Mouse (Mus musculus) layer of hippocampus, postnatal 36 days (tissue): ENCODE measurements around the gene Gtf3a. TPM values are rescaled to one million over a fixed set of nuclear protein-coding genes. Genes with fewer than 3 reads are reported as not detected.

Source experiments
- DNase-seq, 2 experiments: peaks; one replicate each; pipeline ENCODE4 v3.0.0; 2022
- total RNA-seq, 2 experiments: library from RNA; stranded (reverse); gene quantifications; 2 replicates each; pipeline ENCODE4 v1.2.3; 2021

The Gtf3a gene
- total RNA-seq, 2 experiments from 2014 or later, result 21.6 to 25.8 TPM

DNA sequence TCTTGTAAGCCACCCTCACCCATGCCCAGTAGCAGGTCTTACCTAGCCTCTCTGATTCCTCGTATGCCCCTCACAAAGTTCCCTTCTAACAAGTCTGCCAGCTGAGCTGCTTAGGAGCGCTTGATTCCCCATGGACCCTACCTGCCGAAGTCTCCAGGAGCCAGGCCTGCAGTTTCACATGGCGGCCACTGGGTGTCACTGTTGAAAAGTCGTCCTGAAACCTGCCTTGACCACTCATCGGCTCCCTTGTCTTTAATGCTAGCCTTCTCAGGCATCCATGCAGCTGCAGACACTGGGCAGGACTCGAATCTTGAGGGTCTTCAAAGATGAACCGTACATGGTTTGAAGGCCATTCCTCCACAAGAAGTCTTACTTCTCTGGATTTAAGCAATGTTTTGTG is 34.8 kb downstream of the Gtf3a start:
- peak; percentile 37 to 40 for DNase-seq

DNA sequence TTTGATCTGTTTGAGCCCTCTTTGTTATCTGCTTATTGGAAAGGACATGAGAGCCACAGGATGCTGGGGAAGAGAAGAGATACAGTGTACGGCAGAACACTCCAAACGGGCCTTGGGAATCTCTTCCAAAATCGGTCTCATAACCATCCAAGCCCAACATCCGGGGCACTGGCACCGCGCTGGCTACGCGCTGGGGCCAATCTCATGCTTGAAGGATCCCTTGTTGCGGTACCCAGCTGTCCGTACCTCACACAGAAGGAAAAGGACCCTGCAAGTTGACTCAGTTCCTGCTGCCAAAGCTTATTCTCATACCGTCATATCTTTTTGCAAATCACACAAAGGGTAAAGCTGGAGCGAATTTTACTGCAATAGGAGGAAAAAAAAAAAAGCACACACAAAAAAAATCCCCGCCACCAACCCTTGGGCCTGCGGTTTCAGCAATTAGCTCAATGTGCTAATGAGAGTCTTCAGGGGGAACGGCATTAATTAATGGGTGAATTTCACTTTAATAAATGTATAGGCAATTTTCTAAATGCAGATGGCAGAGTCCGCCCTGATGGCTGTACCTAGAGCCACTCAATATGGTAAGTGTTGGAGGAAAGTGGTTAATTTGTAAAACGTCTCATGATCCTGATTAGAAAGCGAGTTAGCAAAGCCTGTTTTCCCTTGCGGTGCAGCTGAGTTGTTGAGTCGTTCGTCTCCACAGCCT is 37.4 kb downstream of the Gtf3a start:
- DNase-seq, result no peak

DNA sequence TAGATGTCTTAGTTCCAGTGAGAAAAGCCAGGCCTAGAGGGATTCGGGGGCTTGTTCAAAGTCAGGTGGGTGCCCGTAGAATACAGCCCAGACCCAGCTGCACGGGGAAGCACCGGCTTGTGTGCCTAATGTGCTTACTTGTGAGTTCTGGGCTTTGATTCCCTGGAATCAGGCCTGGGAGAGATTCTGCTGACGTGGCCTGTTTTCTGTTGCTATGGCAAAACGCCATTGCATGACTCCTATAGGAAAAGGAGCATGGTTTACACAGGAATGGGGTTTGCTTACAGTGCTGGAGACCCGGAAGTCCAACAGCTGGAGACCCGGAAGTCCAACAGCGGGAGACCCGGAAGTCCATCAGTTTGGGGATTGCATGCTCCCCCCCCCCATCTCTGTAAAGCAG is 39.1 kb downstream of the Gtf3a start:
- DNase-seq, result no peak

DNA sequence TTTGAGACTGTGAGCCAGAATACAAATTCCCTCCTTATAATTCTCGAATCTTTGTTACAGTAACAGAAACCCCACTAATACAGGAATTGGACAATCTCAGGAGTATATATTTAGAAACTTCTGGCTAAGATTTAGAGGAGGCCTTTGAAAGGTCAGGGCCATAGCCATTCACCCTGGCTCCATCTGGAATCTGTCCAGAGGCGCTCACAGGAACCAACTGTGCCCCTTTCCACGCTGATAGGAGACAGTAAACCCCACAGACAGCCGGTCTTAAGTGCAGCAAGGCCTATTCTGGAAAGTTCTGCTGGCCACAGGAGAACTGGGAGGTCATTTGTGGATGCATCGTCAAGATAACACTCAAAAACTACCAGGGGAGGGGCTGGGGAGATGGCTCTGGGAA is 40.6 kb downstream of the Gtf3a start:
- no peak for DNase-seq

DNA sequence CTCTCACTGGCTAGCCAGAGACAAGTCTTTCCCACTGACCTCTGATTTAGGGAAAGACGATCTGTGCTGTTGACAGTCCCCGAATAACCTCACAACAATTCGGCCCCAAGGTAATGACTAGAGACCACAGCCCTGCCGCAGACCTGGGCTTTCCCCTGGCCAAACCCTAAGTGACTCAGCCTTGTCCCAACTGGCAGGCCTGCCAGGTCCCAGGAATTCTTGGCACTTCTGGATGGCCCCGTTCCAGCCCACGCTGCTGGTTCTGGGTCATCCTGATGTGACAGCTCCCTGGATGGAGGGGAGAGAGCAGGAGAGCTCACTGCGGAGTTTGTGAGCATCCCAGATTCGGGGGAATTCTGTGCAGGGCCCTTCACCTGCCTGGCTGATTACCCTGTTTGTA is 45.1 kb downstream of the Gtf3a start:
- no peak for DNase-seq

DNA sequence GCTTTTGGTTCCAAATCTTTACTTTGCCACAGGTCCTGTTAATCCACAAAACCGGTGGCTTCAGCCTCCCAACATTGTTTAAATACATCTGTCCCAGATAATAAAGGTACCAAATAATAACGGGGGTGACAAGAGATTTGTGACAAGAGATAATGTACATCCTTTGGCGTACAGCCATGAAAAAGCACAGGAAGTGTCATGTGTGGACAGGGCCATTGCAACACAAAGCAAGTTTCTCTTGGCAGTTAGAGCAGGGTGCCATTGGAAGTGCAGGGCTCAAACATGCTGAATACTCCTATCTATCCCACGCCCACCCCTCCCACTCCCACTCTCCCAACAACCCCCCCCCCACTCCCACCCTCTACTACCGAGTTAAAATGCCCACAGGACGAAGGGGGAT is 46.5 kb downstream of the Gtf3a start:
- no peak for DNase-seq

DNA sequence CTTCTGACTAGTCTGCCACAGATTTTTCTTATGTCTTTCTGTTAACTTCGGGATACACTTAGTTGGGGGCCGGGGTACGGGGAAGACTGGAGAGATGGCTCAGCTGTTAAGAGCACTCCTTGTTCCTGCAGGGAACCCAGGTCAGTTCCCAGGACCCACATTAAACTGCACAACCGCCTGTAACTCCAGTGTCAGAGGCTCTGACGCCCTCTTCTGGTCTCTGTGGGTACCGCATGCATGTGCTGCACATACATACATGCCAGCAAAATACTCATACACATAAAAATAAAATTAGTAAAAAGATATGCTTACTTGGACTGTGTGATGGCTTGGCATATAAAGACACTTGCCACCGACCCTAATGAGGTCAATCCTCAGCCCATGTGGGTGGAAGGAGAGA is 48.4 kb downstream of the Gtf3a start:
- DNase-seq, result no peak

DNA sequence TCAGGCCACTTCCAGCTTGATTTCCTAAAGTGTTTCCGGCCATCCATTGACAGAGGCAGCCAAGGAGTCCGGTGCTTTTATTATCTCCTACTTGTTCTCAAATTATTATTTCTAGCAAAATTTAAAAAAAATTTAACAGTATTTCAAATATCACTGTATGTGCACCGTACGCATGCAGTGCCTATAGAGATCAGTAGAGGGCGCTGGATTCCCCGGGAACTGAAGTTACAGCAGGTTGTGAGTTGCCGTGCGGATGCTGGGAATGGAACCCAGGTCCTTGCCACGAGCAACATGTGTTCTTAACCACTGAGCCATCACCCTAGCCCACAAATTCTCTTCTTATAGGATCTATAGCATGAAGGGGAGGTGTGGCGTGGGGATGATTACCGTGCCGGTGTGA is 50.3 kb downstream of the Gtf3a start:
- no peak for DNase-seq

DNA sequence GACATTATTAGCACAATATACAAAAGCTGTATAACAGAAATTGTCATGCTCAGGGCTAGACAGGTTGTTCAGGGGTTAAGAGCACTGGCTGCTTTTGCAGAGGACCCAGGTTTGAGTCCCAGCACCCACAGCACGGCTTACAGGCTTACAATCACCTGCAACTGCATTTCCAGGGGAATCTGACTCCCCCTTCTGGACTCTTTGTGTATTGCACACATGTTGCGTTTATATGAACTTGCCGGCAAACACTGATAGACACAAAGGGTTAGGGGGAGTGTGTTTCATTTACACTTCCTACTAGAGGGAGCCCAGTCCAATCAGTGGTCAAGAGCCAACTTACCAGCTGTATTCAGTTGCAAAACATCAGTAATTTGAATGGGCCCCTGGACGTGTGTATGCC is 52.9 kb downstream of the Gtf3a start:
- DNase-seq, result no peak

DNA sequence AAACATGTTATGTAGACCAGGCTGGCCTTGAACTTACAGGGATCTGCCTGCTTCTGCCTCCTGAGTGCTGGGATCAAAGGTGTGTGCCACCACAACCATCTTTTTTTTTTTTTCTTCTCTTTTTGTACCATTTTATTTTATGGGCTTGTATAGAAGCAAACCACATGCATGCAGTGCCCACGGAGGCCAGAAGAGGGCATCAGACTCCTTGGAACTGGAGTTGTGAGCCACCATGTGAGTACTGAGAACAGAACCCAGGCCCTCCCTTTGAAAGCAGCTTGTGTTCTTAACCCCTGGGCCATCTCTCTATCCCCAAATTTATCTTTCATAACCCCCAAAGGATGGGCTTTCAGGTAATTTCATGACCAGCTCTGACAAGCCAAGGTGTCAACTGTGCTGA is 54.8 kb downstream of the Gtf3a start:
- DNase-seq, result no peak

Other genes starting within 250 kb of the Gtf3a start
- 10 to 100 TPM; 56.3 to 59.2 TPM for gene Usp12, start 153.7 kb upstream of the Gtf3a start, total RNA-seq
- gene Rpl21, start 115.8 kb upstream of the Gtf3a start, total RNA-seq, result 100 to 1,000 TPM; 185 to 197 TPM
- 10 to 100 TPM; 15.1 to 16.7 TPM for gene Rasl11a, start 103.6 kb upstream of the Gtf3a start, total RNA-seq
- gene Mtif3, start 15.1 kb downstream of the Gtf3a start, total RNA-seq, result 10 to 100 TPM; 20.9 to 22.3 TPM
- 1 to 10 TPM; 5.6 to 6.2 TPM for gene Lnx2, start 127.9 kb downstream of the Gtf3a start, total RNA-seq
- gene Polr1d, start 128.4 kb downstream of the Gtf3a start, total RNA-seq, result 10 to 100 TPM; 64.7 to 68.5 TPM
- gene Gsx1, start 240.0 kb downstream of the Gtf3a start, total RNA-seq, result under 1 TPM; 0.56 to 0.57 TPM